Mouse (Mus musculus): ENCODE measurements around the gene Phf21b. TPM values are rescaled to one million over a fixed set of nuclear protein-coding genes. Genes with fewer than 3 reads are reported as not detected.

Phf21b gene
- polyA plus RNA-seq, 1 experiment from 2014 or later, result 0.55 TPM

GRCm38 (mm10) chr15:84809275-84809952, 46.4 kb downstream of the Phf21b start:
- Histone ChIP-seq H3K4me3 (ENCODE audit: low read length) (no peak overlapping the region), H3K9me3 (ENCODE audit: control insufficient read depth, low read length) (no peaks in the 10 kb centered on the region), H3K4me1 (replicated peaks; ENCODE audit: control insufficient read depth, insufficient read depth, low read length) (no peaks in the 10 kb centered on the region), H3K27ac (ENCODE audit: low read length) (no peak overlapping the region), H3K27me3 (ENCODE audit: control insufficient read depth, insufficient read depth, low read depth, low read length) (no peaks in the 10 kb centered on the region), H3K36me3 (ENCODE audit: control insufficient read depth, insufficient read depth, low read length) (no peaks in the 10 kb centered on the region), H3K4me2 (ENCODE audit: low read depth, low read length) (no peak overlapping the region), H3K9ac (ENCODE audit: low read length) (no peak overlapping the region)
- no peak for ATAC-seq (ENCODE audit: low read depth)
- WGBS, result 42% methylated on average over 21 of the region's 21 CpGs

GRCm38 (mm10) chr15:84803685-84804084, 52.2 kb downstream of the Phf21b start:
- H3K4me3 ChIP-seq (ENCODE audit: low read length), result no peak overlapping the region
- H3K4me2 ChIP-seq (ENCODE audit: low read depth, low read length), result no peak overlapping the region
- ATAC-seq (ENCODE audit: low read depth), result no peak
- H3K27me3 ChIP-seq (ENCODE audit: control insufficient read depth, insufficient read depth, low read depth, low read length), result no peaks in the 10 kb centered on the region
- no peaks in the 10 kb centered on the region for H3K4me1 ChIP-seq (replicated peaks; ENCODE audit: control insufficient read depth, insufficient read depth, low read length)
- WGBS, result 40% methylated on average over 3 of the region's 3 CpGs
- no peak overlapping the region for H3K9ac ChIP-seq (ENCODE audit: low read length)
- no peaks in the 10 kb centered on the region for H3K9me3 ChIP-seq (ENCODE audit: control insufficient read depth, low read length)
- no peak overlapping the region for H3K27ac ChIP-seq (ENCODE audit: low read length)
- no peaks in the 10 kb centered on the region for H3K36me3 ChIP-seq (ENCODE audit: control insufficient read depth, insufficient read depth, low read length)

DNA sequence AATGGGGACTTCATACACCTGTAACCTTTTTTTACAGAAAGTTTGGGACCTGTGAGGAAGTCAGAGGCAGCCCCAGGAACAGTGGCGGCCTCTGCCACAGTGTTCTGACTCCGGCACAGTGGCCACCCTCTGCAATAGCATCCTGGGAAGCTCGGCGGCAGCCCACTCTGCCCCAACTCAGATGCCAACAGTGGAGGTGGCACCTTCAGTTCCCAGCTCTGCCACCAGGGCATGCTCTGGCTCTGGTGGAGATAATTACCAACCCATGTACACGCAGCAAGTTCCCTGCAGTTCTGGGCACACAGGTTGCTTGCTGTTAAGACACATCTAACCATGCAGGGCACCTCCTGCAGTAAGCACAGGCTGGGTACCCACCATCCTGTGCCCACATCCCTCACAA, 55.7 kb downstream of the Phf21b start:
- H3K4me1 ChIP-seq (replicated peaks; ENCODE audit: control insufficient read depth, insufficient read depth, low read length), result no peaks in the 10 kb centered on the region
- H3K4me3 ChIP-seq (ENCODE audit: low read length), result no peak overlapping the region
- H3K9me3 ChIP-seq (ENCODE audit: control insufficient read depth, low read length), result no peaks in the 10 kb centered on the region
- no peak overlapping the region for H3K9ac ChIP-seq (ENCODE audit: low read length)
- no peaks in the 10 kb centered on the region for H3K36me3 ChIP-seq (ENCODE audit: control insufficient read depth, insufficient read depth, low read length)
- H3K27me3 ChIP-seq (ENCODE audit: control insufficient read depth, insufficient read depth, low read depth, low read length), result no peaks in the 10 kb centered on the region
- no peak overlapping the region for H3K27ac ChIP-seq (ENCODE audit: low read length)
- no peak for ATAC-seq (ENCODE audit: low read depth)
- WGBS, result 89% methylated on average over 5 of the region's 5 CpGs
- H3K4me2 ChIP-seq (ENCODE audit: low read depth, low read length), result no peak overlapping the region

DNA sequence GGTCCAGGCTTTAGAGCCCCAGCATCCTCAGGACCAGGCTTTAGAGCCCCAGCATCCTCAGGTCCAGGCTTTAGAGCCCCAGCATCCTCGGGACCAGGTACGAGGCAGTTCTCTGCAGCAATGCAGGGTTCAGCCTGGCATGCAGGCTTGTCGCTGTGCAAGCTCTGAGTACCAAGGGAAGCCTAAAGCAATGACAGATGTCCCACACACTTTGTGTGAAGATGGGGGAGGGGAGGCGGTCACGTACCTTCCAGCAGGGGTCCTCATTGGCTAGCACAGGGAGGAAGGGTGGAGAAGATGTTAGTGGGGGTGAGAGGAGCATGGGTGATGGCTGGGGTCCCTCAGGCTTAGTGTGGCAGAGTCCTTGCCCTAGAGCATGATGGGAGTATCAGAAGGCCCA, 62.2 kb downstream of the Phf21b start:
- H3K27ac ChIP-seq (ENCODE audit: low read length), result no peak overlapping the region
- H3K27me3 ChIP-seq (ENCODE audit: control insufficient read depth, insufficient read depth, low read depth, low read length), result no peaks in the 10 kb centered on the region
- H3K9me3 ChIP-seq (ENCODE audit: control insufficient read depth, low read length), result no peaks in the 10 kb centered on the region
- H3K4me1 ChIP-seq (replicated peaks; ENCODE audit: control insufficient read depth, insufficient read depth, low read length), result no peaks in the 10 kb centered on the region
- H3K36me3 ChIP-seq (ENCODE audit: control insufficient read depth, insufficient read depth, low read length), result no peaks in the 10 kb centered on the region
- ATAC-seq (ENCODE audit: low read depth), result no peak
- no peak overlapping the region for H3K9ac ChIP-seq (ENCODE audit: low read length)
- no peak overlapping the region for H3K4me2 ChIP-seq (ENCODE audit: low read depth, low read length)
- 66% methylated on average over 5 of the region's 5 CpGs for WGBS
- H3K4me3 ChIP-seq (ENCODE audit: low read length), result no peak overlapping the region

DNA sequence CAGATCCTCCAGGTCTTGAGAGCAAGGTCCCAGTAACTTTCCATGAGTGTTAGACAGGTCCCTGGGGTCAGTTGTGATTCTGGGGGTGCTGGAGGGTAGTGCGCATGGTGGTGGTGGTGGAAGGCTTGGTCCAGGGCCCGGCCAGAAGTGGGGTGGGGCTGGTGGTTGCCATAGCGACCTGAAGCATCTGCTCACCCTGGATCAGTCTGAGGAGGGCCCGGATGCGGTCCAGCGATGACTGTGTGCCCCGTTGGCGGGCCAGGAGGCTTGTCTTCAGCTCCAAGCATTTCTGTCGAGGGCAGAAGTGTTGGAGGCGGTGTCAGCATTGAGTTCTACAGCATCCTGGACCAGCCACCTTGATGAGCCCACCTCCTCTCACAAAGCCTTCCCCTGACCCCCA, 68.7 kb downstream of the Phf21b start:
- ATAC-seq (ENCODE audit: low read depth), result no peak
- H3K36me3 ChIP-seq (ENCODE audit: control insufficient read depth, insufficient read depth, low read length), result no peaks in the 10 kb centered on the region
- H3K9ac ChIP-seq (ENCODE audit: low read length), result no peak overlapping the region
- WGBS, result 86% methylated on average over 10 of the region's 10 CpGs
- H3K4me1 ChIP-seq (replicated peaks; ENCODE audit: control insufficient read depth, insufficient read depth, low read length), result no peaks in the 10 kb centered on the region
- no peaks in the 10 kb centered on the region for H3K9me3 ChIP-seq (ENCODE audit: control insufficient read depth, low read length)
- no peak overlapping the region for H3K4me2 ChIP-seq (ENCODE audit: low read depth, low read length)
- no peak overlapping the region for H3K27ac ChIP-seq (ENCODE audit: low read length)
- no peaks in the 10 kb centered on the region for H3K27me3 ChIP-seq (ENCODE audit: control insufficient read depth, insufficient read depth, low read depth, low read length)
- H3K4me3 ChIP-seq (ENCODE audit: low read length), result no peak overlapping the region

DNA sequence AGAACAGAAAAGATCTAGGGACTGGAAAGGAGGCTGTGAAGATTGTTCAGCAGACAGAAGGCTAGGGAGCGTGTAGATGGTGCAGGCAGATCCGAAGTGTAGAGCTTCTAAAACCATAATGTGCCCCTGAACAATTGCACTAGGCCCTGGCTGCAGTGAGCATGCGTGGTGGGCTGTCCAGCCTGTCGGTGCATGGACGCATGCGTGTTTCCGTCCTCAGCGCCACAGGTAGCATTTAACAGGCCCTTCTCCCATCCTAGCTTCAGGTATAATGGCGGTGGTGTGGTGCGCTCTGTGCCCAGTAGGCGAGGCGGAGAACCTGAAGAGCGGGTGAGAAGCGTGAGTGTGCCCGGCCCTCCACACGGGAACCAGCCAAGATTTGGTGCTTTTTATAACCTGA, 71.0 kb downstream of the Phf21b start:
- Histone ChIP-seq H3K4me2 (ENCODE audit: low read depth, low read length) (no peak overlapping the region), H3K9ac (ENCODE audit: low read length) (no peak overlapping the region), H3K27me3 (ENCODE audit: control insufficient read depth, insufficient read depth, low read depth, low read length) (no peaks in the 10 kb centered on the region), H3K4me3 (ENCODE audit: low read length) (no peak overlapping the region), H3K4me1 (replicated peaks; ENCODE audit: control insufficient read depth, insufficient read depth, low read length) (no peaks in the 10 kb centered on the region), H3K9me3 (ENCODE audit: control insufficient read depth, low read length) (no peaks in the 10 kb centered on the region), H3K36me3 (ENCODE audit: control insufficient read depth, insufficient read depth, low read length) (no peaks in the 10 kb centered on the region), H3K27ac (ENCODE audit: low read length) (no peak overlapping the region)
- WGBS, result 92% methylated on average over 16 of the region's 16 CpGs
- no peak for ATAC-seq (ENCODE audit: low read depth)

- Histone ChIP-seq H3K4me3 (ENCODE audit: low read length) (no peak overlapping the region), H3K27me3 (ENCODE audit: control insufficient read depth, insufficient read depth, low read depth, low read length) (no peaks in the 10 kb centered on the region), H3K27ac (ENCODE audit: low read length) (no peak overlapping the region), H3K4me1 (replicated peaks; ENCODE audit: control insufficient read depth, insufficient read depth, low read length) (no peaks in the 10 kb centered on the region), H3K9ac (ENCODE audit: low read length) (no peak overlapping the region), H3K9me3 (ENCODE audit: control insufficient read depth, low read length) (no peaks in the 10 kb centered on the region), H3K4me2 (ENCODE audit: low read depth, low read length) (no peak overlapping the region), H3K36me3 (ENCODE audit: control insufficient read depth, insufficient read depth, low read length) (no peaks in the 10 kb centered on the region)
- ATAC-seq (ENCODE audit: low read depth), result no peak
- WGBS, result 42% methylated on average over 5 of the region's 5 CpGs
Measured at GRCm38 (mm10) chr15:84778587-84778986, 77.3 kb downstream of the Phf21b start.

- Histone ChIP-seq H3K4me1 (replicated peaks; ENCODE audit: control insufficient read depth, insufficient read depth, low read length) (no peaks in the 10 kb centered on the region), H3K36me3 (ENCODE audit: control insufficient read depth, insufficient read depth, low read length) (no peaks in the 10 kb centered on the region), H3K4me3 (ENCODE audit: low read length) (no peak overlapping the region), H3K9me3 (ENCODE audit: control insufficient read depth, low read length) (no peaks in the 10 kb centered on the region), H3K27me3 (ENCODE audit: control insufficient read depth, insufficient read depth, low read depth, low read length) (no peaks in the 10 kb centered on the region), H3K27ac (ENCODE audit: low read length) (no peak overlapping the region), H3K9ac (ENCODE audit: low read length) (no peak overlapping the region), H3K4me2 (ENCODE audit: low read depth, low read length) (no peak overlapping the region)
- no peak for ATAC-seq (ENCODE audit: low read depth)
- 47% methylated on average over 20 of the region's 20 CpGs for WGBS
Measured at GRCm38 (mm10) chr15:84775421-84776174, 80.3 kb downstream of the Phf21b start.

DNA sequence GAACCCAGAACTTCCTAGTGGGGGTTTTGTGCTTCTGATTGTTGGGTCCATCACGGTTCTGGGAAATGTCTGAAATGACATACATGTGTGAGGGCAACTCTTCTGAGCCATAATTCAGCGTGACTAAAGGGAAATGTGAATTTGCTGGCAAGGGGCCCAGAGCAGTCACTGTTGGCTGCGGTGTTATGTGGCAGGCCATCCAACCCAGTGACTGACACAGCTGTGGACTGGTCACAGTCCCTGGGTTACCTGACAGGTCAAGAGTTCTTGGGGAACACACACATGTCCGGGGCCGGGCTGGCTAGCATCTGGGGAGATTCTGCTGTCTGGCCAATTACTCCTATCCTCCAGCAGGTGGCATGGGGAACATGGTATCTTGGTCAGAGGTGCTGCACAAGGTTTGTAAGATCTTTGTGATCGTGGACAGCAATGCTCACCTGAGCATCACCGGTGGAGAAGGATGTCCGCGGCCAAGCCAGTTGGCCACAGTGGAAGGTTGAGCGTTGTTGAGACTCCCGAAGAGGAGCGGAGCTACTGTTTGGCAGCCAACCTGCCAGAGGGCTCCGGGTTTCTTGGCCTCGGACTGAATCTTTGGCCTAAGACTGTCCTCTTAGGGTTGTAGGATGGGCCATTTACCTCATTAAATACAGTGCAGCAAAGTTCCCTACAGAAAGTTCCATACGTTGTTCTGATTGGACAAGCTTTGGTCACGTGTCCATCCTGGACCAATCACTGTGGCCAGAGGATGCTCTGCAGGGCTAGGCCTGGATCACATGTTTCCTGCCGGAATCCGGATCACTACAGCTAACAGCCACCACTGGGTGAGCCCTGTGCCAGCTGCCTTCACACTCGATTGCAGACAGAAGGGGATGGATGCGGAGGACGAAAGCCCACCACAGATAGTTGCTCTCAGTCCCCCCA, 83.4 kb downstream of the Phf21b start:
- Histone ChIP-seq H3K9ac (ENCODE audit: low read length) (no peak overlapping the region), H3K27ac (ENCODE audit: low read length) (no peak overlapping the region), H3K36me3 (ENCODE audit: control insufficient read depth, insufficient read depth, low read length) (no peaks in the 10 kb centered on the region), H3K4me1 (replicated peaks; ENCODE audit: control insufficient read depth, insufficient read depth, low read length) (no peaks in the 10 kb centered on the region), H3K27me3 (ENCODE audit: control insufficient read depth, insufficient read depth, low read depth, low read length) (no peaks in the 10 kb centered on the region), H3K9me3 (ENCODE audit: control insufficient read depth, low read length) (no peaks in the 10 kb centered on the region), H3K4me2 (ENCODE audit: low read depth, low read length) (no peak overlapping the region), H3K4me3 (ENCODE audit: low read length) (no peak overlapping the region)
- 76% methylated on average over 21 of the region's 21 CpGs for WGBS
- ATAC-seq (ENCODE audit: low read depth), result no peak
